Mouse (Mus musculus) testis, postnatal 14 days (tissue): ENCODE results near the gene Pold2.

Source experiments
- DNase-seq: peaks from one replicate; pipeline ENCODE4 v3.0.0; 2021; ENCODE audit warnings: low spot score

The Pold2 gene

DNA sequence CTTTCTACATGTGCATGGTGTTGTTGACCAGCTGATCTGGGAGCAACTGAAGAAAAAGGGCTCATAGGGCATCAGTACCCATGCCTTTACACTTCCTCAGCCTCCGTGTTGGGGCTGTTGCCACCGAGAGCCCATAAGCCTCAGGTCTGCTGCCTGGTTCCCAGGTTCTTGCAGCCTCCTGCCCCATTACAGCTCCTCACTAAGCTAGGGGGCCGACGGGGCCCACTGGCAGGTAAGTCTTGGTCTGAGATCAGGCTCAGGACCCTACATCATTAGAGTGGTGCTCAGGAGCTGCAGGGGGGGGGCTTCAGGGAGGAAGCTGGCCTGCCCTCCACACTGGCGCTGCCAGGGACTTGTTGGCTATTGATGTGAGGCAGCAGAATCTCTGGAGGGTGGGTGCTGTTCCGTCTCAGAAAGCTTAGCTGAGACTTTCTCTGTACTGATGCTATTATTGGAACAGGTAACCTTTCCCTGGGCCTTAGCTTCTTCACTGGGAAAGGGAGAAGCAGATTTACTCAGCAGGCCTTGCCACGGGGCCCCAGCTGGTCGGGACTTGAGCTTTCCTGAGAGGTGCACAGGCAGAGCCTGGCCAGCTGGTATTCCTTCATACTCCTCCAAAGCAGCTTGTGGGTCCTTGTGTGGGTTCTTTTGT, 21.5 kb downstream of the Pold2 start:
- no peak for DNase-seq

DNA sequence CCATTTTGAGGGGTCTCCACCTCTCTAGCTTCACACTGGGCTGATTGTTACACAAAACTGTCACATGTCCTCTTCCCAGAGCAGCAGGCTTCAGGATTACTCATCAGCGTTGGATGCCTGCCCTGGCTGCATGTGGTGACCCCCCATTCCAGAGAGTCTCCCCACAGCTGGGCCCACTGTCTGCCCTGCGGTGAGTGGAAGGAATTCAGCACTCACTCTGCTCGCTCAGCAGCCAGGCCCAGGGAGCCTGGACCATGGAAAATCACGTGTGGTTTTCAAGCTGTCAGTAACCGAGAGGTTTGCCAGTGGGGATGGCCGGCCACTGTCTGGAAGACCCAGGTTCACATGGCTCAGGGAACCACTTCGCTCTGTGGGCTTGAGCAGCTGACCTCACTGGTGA, 22.2 kb downstream of the Pold2 start:
- DNase-seq = no peak

- DNase-seq = no peak
These were observed 22.6 kb downstream of the Pold2 start for GRCm38 (mm10) chr11:5855481-5855880.

GRCm38 (mm10) chr11:5852314-5852713, 25.8 kb downstream of the Pold2 start:
- DNase-seq = no peak

- peak; percentile 35 for DNase-seq
These were observed 26.9 kb downstream of the Pold2 start for GRCm38 (mm10) chr11:5851021-5851736.

- DNase-seq = no peak
These were observed 27.6 kb downstream of the Pold2 start for GRCm38 (mm10) chr11:5850452-5850851.

GRCm38 (mm10) chr11:5849316-5849715, 28.8 kb downstream of the Pold2 start:
- no peak for DNase-seq

DNA sequence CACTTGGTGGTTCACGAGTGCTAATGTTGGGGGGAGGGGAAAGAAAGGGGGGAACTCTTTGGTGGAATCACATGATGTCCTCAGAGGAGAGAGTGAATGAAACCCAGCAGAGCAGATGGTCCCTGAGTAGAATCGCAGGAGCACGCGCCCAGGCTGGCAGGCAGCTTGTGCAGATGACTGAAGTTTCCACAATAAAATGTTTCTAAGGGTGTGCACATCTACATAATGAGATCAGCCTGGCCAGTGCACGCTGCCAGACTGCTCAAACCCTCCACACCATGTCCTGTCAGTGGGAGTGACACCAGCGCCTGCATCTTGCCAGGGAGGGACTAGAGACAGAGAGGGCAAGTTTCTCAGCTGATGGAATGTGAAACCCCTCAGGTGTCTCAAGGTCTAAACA, 29.4 kb downstream of the Pold2 start:
- DNase-seq = no peak

DNA sequence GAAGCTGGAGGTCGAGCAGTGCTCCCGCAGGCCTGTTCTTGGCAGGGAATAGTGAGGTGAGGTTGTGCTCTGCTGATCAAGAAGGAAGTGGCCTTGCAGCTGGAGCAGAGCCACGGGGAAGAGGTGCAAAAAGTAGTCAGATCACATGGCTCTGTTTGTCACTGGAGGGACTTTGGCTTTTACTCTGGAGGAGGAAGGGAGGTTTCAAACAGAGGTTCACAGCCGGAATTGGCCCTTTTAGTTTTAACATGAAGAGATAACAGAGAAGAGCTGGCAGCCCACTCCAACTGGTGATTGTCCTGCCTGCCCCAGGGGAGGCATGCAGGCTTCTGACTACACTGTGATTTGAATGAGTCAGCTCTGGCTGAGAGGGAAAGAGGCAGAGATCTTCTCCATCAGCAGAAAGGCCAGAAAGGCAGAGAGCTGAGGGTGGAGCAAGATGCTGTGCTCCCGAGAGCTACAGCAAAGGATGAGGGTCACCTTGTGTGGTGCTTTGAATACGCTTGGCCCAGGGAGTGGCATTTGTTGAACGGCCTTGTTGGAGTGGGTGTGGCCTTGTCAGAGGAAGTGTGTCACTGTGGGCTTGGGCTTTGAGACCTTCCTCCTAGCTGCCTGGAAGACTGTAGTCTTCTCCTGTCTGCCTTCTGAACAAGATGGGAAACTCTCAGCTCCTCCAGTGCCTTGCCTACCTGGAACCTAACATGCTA, 31.3 kb downstream of the Pold2 start:
- DNase-seq = peak; percentile 63

GRCm38 (mm10) chr11:5843131-5843530, 35.0 kb downstream of the Pold2 start:
- no peak for DNase-seq

DNA sequence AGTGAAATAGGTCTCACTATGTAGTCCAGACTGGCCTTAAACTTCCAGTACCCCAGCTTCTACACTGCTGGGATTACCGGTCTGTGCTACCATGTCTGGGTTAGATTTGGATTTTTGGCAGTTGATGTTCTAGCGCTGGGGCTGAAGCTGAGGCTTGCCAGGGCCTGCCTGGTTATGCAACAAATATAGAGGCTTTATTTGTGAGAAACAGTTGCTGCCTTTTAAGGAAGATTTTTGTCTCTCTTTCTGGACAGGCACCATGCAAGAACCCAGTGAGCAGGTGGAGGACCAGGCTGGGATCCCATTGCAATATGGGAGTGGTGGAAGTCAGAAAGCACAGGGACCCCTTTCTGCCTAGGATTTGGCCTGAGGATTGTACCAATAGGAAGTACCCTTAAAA, 36.3 kb downstream of the Pold2 start:
- no peak for DNase-seq

DNA sequence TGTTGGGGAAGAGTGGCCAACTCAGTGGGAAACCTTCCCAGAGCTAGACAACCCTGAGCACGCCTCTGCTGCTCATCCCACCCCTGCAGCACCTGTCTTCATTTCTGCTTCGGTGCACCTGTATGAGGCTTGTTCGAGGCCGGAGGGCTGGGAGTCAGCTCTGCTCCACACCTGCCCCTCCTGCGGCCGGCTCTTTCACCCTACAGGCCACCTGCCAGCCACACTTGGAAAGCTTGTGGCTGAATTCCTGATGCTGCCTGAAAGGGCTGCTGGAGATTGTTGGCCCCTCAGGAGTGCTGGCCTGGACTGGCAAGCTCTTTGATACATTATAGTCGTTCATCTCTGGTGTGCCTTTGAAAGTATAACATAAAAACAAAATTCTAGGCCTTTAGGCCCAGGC, 37.7 kb downstream of the Pold2 start:
- DNase-seq = peak; percentile 81

GRCm38 (mm10) chr11:5837251-5838246, 40.5 kb downstream of the Pold2 start, which contains the start of gene Polm:
Polm (minus strand) TSS chr11:5838016.
- DNase-seq = peak; percentile 89

DNA sequence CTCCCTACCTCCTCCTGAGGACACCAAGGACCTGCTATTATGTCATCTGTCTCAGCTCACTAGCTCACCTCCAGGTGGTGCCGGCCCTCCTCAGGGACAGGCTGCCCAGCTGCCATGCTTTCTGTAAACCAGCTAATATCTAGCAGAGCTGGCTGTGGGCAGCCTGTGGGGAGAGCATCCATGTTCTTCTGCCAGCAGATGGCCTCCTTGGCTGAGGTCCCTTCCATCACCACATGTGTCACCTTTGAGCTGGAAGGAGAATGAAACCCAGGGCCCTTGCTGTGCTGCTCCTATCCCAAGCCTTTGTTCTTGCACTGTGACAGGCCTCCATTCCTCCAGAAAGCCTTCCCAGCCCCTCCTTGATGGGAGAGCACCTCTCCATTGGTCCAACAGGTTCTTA, 42.0 kb downstream of the Pold2 start:
- no peak for DNase-seq

DNA sequence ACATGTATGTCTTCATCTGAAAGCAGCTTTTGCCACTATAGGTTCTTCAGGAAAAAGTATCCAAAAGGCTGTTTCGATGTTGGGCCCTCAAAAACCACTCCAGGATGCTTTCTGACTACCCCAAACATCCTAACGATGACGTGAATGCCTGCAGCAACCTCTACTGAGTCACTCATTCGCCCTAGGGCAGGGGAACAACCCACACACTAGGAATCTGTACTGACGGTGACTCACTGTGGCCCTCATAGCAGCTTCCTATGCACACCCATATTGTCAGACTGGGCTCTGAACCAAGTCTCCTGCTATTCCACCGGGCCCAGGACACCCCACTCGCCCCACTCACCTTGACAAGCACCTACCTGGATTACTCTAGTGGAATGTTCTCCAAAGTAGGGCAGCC, 43.0 kb downstream of the Pold2 start:
- DNase-seq = no peak

GRCm38 (mm10) chr11:5834506-5834905, 43.6 kb downstream of the Pold2 start:
- no peak for DNase-seq

DNA sequence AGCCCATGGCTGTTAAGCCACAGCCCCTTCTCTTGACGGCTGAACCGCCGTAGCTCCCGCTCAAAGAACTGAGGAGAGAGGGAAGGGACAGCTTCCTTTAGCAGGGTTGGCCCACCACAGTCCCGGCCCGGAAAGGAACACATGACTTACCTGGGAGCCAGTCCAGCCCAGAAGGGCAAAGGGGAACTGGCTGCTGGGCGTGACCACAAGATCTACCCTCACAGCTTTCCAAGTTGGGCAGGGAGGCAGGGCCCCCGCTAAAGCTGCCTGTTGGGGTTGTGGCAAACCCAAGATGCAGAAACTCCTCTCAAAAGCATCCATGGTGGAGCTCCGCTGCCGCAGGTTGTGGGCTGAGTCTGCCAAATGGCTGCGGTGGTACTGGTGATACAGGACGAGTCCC, 48.8 kb downstream of the Pold2 start:
- no peak for DNase-seq

DNA sequence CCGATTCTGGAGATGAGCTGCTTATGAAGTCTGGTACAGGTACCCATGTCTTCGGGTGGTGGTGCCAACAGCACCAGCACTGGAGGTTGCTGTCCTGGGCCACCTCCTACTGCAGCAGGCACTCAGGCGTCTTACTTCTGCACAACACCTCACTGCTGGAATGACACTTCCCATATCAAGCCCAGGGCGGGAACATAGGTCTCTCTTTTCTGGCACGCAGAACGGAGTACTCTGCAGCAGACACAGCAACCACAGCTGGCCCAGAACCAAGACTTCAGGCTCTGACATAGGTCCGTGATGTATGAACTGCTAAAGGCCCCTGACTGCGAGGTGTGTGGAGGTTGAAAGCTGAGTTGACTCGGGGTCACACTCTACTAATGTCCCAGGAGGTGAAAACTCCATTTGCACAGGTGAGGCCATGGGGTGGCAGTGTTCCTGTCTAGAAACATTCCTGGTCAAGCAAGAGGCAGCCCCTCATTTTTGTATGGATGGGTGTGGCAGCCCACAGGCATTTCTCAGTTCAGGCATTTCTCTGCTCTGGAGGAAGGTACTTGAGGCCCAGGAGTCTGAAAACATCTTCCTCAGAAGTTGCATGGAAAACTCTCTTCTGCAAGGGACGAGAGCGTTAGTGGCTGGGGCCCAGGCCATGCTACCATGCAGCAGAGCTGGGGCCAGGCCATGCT, 49.4 kb downstream of the Pold2 start:
- no peak for DNase-seq

DNA sequence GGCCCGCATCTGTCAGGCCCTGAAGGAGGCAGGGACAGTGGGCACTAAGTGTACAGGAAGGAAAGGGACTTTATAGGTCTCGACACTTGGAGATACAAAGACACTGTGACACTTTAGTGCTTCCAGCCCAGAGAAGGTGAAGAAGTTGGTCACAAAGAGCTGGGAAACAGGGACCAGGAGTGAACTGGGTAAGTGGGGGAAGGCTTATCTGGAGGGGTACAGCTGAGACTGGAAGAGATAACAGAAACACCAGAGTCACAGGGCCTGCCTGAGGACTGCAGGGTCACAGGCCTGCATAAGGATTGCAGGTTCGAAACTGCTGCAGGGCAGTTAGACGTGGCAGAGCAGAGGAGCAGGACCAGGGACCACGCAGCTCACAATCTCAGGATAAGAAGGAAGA, 50.2 kb downstream of the Pold2 start:
- DNase-seq = no peak

DNA sequence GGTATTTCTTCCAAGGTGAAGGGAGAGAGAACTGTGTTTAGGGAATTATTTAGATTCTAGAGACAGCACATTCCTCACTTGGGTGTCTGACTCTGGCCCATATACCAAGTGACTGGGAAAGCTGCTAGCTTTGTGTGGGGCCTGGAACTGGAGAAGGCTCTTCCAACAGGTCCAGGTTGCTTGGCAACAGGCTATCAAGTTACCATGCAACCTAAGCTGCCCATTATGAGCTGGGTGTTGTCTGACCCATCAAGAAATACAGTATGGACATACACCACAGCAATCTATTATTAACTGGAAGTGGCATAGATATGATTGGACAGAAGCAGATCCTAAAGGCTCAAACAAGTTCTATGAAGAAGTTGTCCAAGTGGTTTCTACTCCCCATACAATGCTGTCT, 52.7 kb downstream of the Pold2 start:
- DNase-seq = no peak
